Mouse (Mus musculus): ENCODE results near the gene Psmc6. TPM values are rescaled to one million over a fixed set of nuclear protein-coding genes. Genes with fewer than 3 reads are reported as not detected.

The Psmc6 gene
- total and polyA plus RNA-seq, 3 experiments, result 11.5 to 319 (median 223) TPM

DNA sequence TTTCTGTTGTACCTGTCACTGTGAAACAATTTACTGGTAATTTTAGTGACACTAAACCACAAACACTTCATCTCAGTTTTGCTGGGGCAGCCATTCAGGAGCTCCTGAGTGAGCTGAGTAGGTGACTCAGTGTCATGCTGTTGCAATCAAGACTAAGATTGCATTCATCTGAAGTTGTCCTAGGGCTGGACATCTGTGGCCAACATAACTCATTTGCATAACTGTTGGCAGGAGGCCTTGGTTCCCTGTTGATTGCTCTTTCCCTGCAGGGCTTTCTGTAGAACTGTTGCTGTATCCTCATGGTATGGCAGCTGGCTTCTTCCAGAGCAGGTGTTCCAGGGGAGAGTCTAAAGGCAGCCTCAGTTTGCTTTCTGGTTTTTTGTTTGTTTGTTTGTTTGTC lies 4.1 kb upstream of the Psmc6 start:
- ATAC-seq (ENCODE audit: extremely low read depth, insufficient number of reproducible peaks, low FRiP score, poor library complexity, severe bottlenecking) (peak; percentile 5; the same call in 1 of the 2 replicates), DNase-seq (ENCODE audit: low spot score) (no peak)
- H3K9me3 ChIP-seq (replicated peaks), result no peaks in the 10 kb centered on the region
- H3K27me3 ChIP-seq (ENCODE audit: insufficient read depth, low read length), result no peaks in the 10 kb centered on the region
- H3K36me3 ChIP-seq (replicated peaks), result no peaks in the 10 kb centered on the region
- H3K4me1 ChIP-seq (ENCODE audit: insufficient read depth, low read depth, low read length), result peaks cover 71% of the 10 kb centered on the region
- no peak overlapping the region; the same call in 1 of the 2 replicates for H3K4me3 ChIP-seq (ENCODE audit: low read depth, low read length)
- TF ChIP-seq TAL1 (conservative IDR thresholded peaks at IDR 0.05; ENCODE audit: low read depth, low read length), result no peak
- TF ChIP-seq GATA1 (IDR thresholded peaks at IDR 0.05; ENCODE audit: borderline replicate concordance, low read length), result no peak
- TF ChIP-seq GATA2 (IDR thresholded peaks at IDR 0.05; ENCODE audit: borderline replicate concordance, low read depth, low read length), result no peak

- peak; percentile 9; the same call in 1 of the 2 replicates for ATAC-seq (ENCODE audit: extremely low read depth, insufficient number of reproducible peaks, low FRiP score, poor library complexity, severe bottlenecking)
- no peak for TF ChIP-seq POLR2AphosphoS5 (IDR thresholded peaks at IDR 0.05; ENCODE audit: insufficient replicate concordance, low read depth, low read length)
- no peak for TF ChIP-seq CTCF (IDR thresholded peaks at IDR 0.05; ENCODE audit: low read depth, low read length)
- no peak for TF ChIP-seq GATA2 (IDR thresholded peaks at IDR 0.05; ENCODE audit: borderline replicate concordance, low read depth, low read length)
- no peak for TF ChIP-seq TAL1 (conservative IDR thresholded peaks at IDR 0.05; ENCODE audit: low read depth, low read length)
- no peak for TF ChIP-seq GATA1 (IDR thresholded peaks at IDR 0.05; ENCODE audit: borderline replicate concordance, low read length)
- no peak for DNase-seq (ENCODE audit: low spot score)
- Histone ChIP-seq H3K27me3 (ENCODE audit: insufficient read depth, low read length) (no peaks in the 10 kb centered on the region), H3K4me1 (ENCODE audit: insufficient read depth, low read depth, low read length) (peaks cover 56% of the 10 kb centered on the region), H3K4me3 (ENCODE audit: low read depth, low read length) (no peak overlapping the region), H3K36me3 (replicated peaks) (peaks cover 21% of the 10 kb centered on the region), H3K9me3 (replicated peaks) (no peaks in the 10 kb centered on the region)
Observed at GRCm38 (mm10) chr14:45328072-45328713, 1.4 kb upstream of the Psmc6 start.

GRCm38 (mm10) chr14:45329018-45329588 lies 485 bp upstream of the Psmc6 start:
- TF ChIP-seq POLR2AphosphoS5 (IDR thresholded peaks at IDR 0.05; ENCODE audit: insufficient replicate concordance, low read depth, low read length), result no peak
- no peak for TF ChIP-seq GATA2 (IDR thresholded peaks at IDR 0.05; ENCODE audit: borderline replicate concordance, low read depth, low read length)
- TF ChIP-seq GATA1 (IDR thresholded peaks at IDR 0.05; ENCODE audit: borderline replicate concordance, low read length), result no peak
- no peak for TF ChIP-seq TAL1 (conservative IDR thresholded peaks at IDR 0.05; ENCODE audit: low read depth, low read length)
- peaks cover 28% of the 10 kb centered on the region for H3K36me3 ChIP-seq (replicated peaks)
- no peaks in the 10 kb centered on the region for H3K27me3 ChIP-seq (ENCODE audit: insufficient read depth, low read length)
- ATAC-seq (ENCODE audit: extremely low read depth, insufficient number of reproducible peaks, low FRiP score, poor library complexity, severe bottlenecking), result no peak
- H3K4me1 ChIP-seq (ENCODE audit: insufficient read depth, low read depth, low read length), result peaks cover 49% of the 10 kb centered on the region
- H3K9me3 ChIP-seq (replicated peaks), result no peaks in the 10 kb centered on the region
- no peak for DNase-seq (ENCODE audit: low spot score)
- H3K4me3 ChIP-seq (ENCODE audit: low read depth, low read length), result peak overlapping the region; percentile 84

DNA sequence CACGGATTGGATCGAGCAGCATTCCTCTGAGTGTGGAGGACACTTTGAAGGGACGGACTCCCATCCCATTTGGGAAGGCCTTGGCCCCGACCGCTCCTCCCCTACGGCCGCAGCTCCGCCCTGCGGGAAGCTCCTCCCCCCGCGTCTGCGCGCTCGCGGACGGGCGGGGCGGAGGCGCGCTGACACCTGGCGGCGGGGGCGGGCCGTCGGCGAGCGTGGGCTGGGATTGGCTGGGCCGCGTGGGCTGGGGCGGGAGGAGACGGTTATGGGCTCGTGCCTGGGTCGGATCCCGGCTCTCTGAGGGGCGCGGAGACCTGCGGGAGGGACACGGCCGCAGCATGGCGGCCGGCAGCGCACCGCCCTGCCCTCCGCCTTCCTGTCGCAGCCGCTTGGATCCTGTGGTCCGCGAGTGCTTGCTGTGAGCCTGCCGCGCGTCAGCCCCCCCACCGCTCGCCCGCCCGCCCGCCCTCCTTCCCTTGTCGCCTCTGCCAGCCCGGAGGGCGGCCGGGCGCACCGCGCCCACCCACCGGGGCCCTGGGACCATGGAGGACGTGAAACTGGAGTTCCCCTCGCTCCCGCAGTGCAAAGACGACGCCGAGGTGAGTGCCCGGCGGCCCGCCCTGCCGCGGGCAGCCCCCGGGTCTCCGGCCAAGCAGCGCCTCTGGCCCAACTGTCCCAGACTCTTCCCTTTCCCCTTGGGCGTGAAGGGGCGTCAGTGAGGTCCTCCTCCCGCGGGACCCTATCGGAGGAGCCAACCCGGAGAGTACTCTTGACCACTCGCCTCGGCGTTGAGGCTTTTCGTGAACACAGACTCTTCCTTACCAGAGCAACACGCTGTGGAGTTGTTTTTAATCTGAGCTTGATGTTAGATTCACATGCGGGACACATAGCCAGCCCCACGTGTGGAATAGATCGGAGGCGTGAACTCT lies 21.6 kb downstream of the Psmc6 start, which contains the start of gene Styx:
Gene Styx, plus strand, starts transcription at position 163 of the 929 bp plus-strand sequence.
- DNase-seq (ENCODE audit: low spot score) (peak; percentile 72), ATAC-seq (ENCODE audit: extremely low read depth, insufficient number of reproducible peaks, low FRiP score, poor library complexity, severe bottlenecking) (peak; percentile 95)
- peaks cover 13% of the 10 kb centered on the region for H3K4me1 ChIP-seq (ENCODE audit: insufficient read depth, low read depth, low read length)
- H3K27me3 ChIP-seq (ENCODE audit: insufficient read depth, low read length), result no peaks in the 10 kb centered on the region
- TF ChIP-seq GATA2 (IDR thresholded peaks at IDR 0.05; ENCODE audit: borderline replicate concordance, low read depth, low read length) (no peak), CTCF (IDR thresholded peaks at IDR 0.05; ENCODE audit: low read depth, low read length) (no peak), TAL1 (conservative IDR thresholded peaks at IDR 0.05; ENCODE audit: low read depth, low read length) (no peak), GATA1 (IDR thresholded peaks at IDR 0.05; ENCODE audit: borderline replicate concordance, low read length) (no peak), POLR2AphosphoS5 (IDR thresholded peaks at IDR 0.05; ENCODE audit: insufficient replicate concordance, low read depth, low read length) (no peak)
- no peaks in the 10 kb centered on the region for H3K9me3 ChIP-seq (replicated peaks)
- peaks cover 45% of the 10 kb centered on the region for H3K36me3 ChIP-seq (replicated peaks)
- peak within 1 kb of the TSS; percentile 84 for H3K4me3 ChIP-seq (ENCODE audit: low read depth, low read length)

DNA sequence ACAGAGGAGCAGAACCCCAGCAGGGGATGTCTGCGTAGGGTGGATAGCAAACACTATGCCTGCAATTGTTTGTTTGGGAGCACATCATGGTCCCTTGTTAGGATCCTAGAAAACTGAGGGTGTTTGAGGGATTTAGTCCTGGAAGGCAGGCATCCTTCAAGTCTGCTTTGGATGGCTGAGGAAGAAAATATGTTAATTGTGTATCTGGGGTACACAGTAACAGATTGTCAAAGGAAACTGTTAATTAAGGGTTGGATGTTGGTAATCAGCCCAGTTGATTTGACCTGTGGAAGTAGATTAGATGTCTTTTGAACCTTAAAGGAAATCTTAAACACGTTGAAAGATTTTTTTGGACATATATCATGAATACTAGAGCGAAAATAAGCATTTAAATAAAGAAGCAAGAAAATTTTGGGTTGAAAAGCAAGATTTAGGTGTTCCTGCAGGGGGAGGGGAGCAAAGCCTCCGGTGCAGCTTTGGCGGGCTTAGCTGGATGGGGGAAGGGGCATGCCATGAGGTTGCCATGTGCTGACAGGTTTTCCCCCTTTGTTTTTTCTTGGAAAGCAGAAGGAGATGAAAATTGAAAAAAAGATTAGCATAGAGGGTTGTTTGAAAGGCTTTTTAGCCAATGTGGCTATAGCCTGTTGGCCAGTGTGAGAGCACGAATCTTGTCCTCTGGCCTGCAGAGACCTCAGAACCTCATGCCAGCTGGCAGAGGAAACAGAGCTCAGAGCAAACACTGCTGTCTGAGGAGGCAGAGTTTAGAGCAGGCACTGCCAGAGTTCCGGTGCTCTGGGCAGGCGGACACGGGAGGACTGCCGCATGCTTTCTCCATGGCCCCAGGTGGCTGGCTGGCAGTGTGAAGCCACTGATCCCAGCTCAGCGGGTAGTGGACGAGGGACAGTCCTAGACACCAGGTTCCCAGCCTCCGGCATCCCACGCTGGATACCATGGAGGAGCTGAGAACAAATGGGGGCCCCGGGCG lies 34.9 kb downstream of the Psmc6 start:
- no peak for DNase-seq (ENCODE audit: low spot score)
- Histone ChIP-seq H3K4me1 (ENCODE audit: insufficient read depth, low read depth, low read length) (no peaks in the 10 kb centered on the region), H3K4me3 (ENCODE audit: low read depth, low read length) (no peak overlapping the region), H3K36me3 (replicated peaks) (peaks cover 48% of the 10 kb centered on the region), H3K27me3 (ENCODE audit: insufficient read depth, low read length) (no peaks in the 10 kb centered on the region), H3K9me3 (replicated peaks) (no peaks in the 10 kb centered on the region)
- no peak for ATAC-seq (ENCODE audit: extremely low read depth, insufficient number of reproducible peaks, low FRiP score, poor library complexity, severe bottlenecking)
- no peak for TF ChIP-seq CTCF (IDR thresholded peaks at IDR 0.05; ENCODE audit: low read depth, low read length)
- TF ChIP-seq GATA1 (IDR thresholded peaks at IDR 0.05; ENCODE audit: borderline replicate concordance, low read length), result no peak

Data from G1E (cell line).